Mouse (Mus musculus) liver, embryonic 15.5 days (tissue): ENCODE data around the gene Sf3b6. TPM values are rescaled to one million over a fixed set of nuclear protein-coding genes. Genes with fewer than 3 reads are reported as not detected.

Experiments used
- ATAC-seq: fragments of 200-750 bp; cut with Nextera tagmentation; 2 replicates; pipeline ENCODE4 v1.8.0; 2017; ENCODE audit warnings: moderate number of reproducible peaks, mild to moderate bottlenecking, moderate library complexity; ENCODE audit not compliant: insufficient read depth
- H3K27ac ChIP-seq: fragments of 300-500 bp; sonication (generic); replicated peaks from 2 replicates; pipeline ENCODE4 v1.5.1; 2015; ENCODE audit warnings: mild to moderate bottlenecking, inconsistent platforms
- H3K27me3 ChIP-seq: fragments of 300-500 bp; sonication (generic); 2 replicates; pipeline ENCODE4 v1.6.1; 2015; ENCODE audit warnings: mild to moderate bottlenecking, inconsistent platforms
- H3K36me3 ChIP-seq: fragments of 300-500 bp; sonication (generic); replicated peaks from 2 replicates; pipeline ENCODE4 v1.6.1; 2015; ENCODE audit warnings: moderate library complexity, mild to moderate bottlenecking, inconsistent platforms
- H3K4me1 ChIP-seq: fragments of 300-500 bp; sonication (generic); replicated peaks from 2 replicates; pipeline ENCODE4 v1.6.1; 2015; ENCODE audit warnings: inconsistent platforms
- H3K4me2 ChIP-seq: fragments of 300-500 bp; sonication (generic); 2 replicates; pipeline ENCODE4 v1.6.1; 2015; ENCODE audit warnings: moderate library complexity, mild to moderate bottlenecking, inconsistent platforms
- H3K4me3 ChIP-seq: fragments of 300-500 bp; sonication (generic); replicated peaks from 2 replicates; pipeline ENCODE4 v1.5.1; 2015; ENCODE audit warnings: mild to moderate bottlenecking, inconsistent platforms
- H3K9ac ChIP-seq: fragments of 300-500 bp; sonication (generic); 2 replicates; pipeline ENCODE4 v1.6.1; 2015; ENCODE audit warnings: moderate library complexity, mild to moderate bottlenecking, inconsistent platforms
- H3K9me3 ChIP-seq: fragments of 300-500 bp; sonication (generic); replicated peaks from 2 replicates; pipeline ENCODE4 v1.6.1; 2016; ENCODE audit warnings: inconsistent platforms
- WGBS: fragments of 180-500 bp; shearing (Covaris S2); methylation state at CpG from one replicate; pipeline ENCODE4 v1.1.7; 2015; ENCODE audit warnings: mixed read lengths; ENCODE audit not compliant: insufficient replicate concordance; 5-methylcytosine and 5-hydroxymethylcytosine counted together
- polyA plus RNA-seq: library from polyadenylated mRNA; unstranded; fragments of >200 nt; fragmentation: Nextera tagmentation; extraction: Ambion mirVana; gene quantifications from 2 replicates; pipeline ENCODE4 v1.2.1, GENCODE M21; 2015

Sf3b6 gene
- polyA plus RNA-seq, 1 experiment from 2014 or later = 89.1 TPM

- Histone ChIP-seq H3K4me2 (peak within 1 kb of the TSS; percentile 98), H3K27me3 (peaks cover 42% of the 10 kb centered on the region), H3K9me3 (no peaks in the 10 kb centered on the region), H3K36me3 (no peaks in the 10 kb centered on the region), H3K27ac (peak within 1 kb of the TSS; percentile 38; the same call in 1 of the 2 replicates), H3K4me1 (peaks cover 44% of the 10 kb centered on the region), H3K4me3 (peak within 1 kb of the TSS; percentile 71), H3K9ac (peak within 1 kb of the TSS; percentile 61)
- under 1% methylated on average over 37 of the region's 37 CpGs for WGBS
- ATAC-seq = peak; percentile 56
Measured at GRCm38 (mm10) chr12:4841392-4841887, 24.1 kb downstream of the Sf3b6 start, which contains the start of gene Fkbp1b. Fkbp1b (minus strand) TSS chr12:4841591.

- peaks cover 42% of the 10 kb centered on the region for H3K27me3 ChIP-seq
- peak overlapping the region; percentile 98; the same call in 1 of the 2 replicates for H3K4me2 ChIP-seq
- no peaks in the 10 kb centered on the region for H3K36me3 ChIP-seq
- no peak for ATAC-seq
- peak overlapping the region; percentile 71; the same call in 1 of the 2 replicates for H3K4me3 ChIP-seq
- no peak overlapping the region for H3K9ac ChIP-seq
- no peak overlapping the region for H3K27ac ChIP-seq
- H3K4me1 ChIP-seq = peaks cover 44% of the 10 kb centered on the region
- WGBS = 77% methylated on average over 8 of the region's 8 CpGs
- no peaks in the 10 kb centered on the region for H3K9me3 ChIP-seq
Measured at GRCm38 (mm10) chr12:4842456-4842855, 25.1 kb downstream of the Sf3b6 start.

GRCm38 (mm10) chr12:4842890-4843597 is 25.7 kb downstream of the Sf3b6 start, which contains the start of gene Wdcp:
Wdcp (plus strand) TSS chr12:4843303.
- under 1% methylated on average over 30 of the region's 30 CpGs for WGBS
- ATAC-seq = peak; percentile 90
- Histone ChIP-seq H3K36me3 (no peaks in the 10 kb centered on the region), H3K27ac (peak within 1 kb of the TSS; percentile 69), H3K4me1 (peaks cover 44% of the 10 kb centered on the region), H3K9ac (peak within 1 kb of the TSS; percentile 63), H3K27me3 (peaks cover 42% of the 10 kb centered on the region), H3K4me3 (peak within 1 kb of the TSS; percentile 71), H3K9me3 (no peaks in the 10 kb centered on the region), H3K4me2 (peak within 1 kb of the TSS; percentile 98)

DNA sequence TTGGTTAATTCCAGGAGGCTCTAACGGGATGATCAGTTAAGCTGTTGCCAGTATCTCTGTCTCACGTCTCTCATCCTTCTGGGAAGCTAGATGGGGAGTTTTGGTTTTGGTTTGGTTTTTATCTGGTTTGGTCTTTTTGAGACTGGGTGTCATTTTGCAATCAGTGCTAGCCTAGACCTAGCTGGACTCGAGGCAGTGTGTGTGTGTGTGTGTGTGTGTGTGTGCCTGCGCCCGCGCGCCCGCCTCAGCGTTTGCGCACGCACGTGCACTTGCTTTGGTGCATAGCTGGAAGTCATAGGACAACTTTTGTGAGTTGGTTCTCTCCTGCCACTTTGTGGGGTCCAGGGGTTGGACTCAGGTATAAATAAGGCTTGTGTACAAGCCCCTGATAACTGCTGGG is 26.4 kb downstream of the Sf3b6 start:
- Histone ChIP-seq H3K27ac (peak overlapping the region; percentile 69), H3K4me3 (peak overlapping the region; percentile 71), H3K27me3 (peaks cover 42% of the 10 kb centered on the region), H3K4me1 (peaks cover 44% of the 10 kb centered on the region), H3K9ac (peak overlapping the region; percentile 63), H3K36me3 (no peaks in the 10 kb centered on the region), H3K9me3 (no peaks in the 10 kb centered on the region), H3K4me2 (peak overlapping the region; percentile 98)
- ATAC-seq = peak; percentile 48
- under 1% methylated on average over 12 of the region's 12 CpGs for whole genome bisulfite sequencing

DNA sequence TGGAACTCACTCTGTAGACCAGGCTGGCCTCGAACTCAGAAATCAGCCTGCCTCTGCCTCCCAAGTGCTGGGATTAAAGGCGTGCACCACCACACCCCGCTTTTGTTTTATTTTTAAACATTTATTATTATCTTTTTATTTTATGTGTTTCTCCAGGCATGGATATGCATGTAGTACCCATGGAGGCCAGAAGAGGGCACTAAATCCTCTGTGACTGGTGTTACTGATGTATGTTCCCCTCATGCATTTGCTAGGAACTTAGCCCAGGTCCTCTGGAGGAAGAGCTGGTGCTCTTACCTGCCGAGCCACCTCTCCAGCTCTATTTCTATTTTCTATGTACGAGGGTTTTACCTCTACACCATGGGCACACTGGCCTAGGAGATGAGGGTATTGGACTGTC is 38.8 kb downstream of the Sf3b6 start:
- ATAC-seq = no peak
- no peak overlapping the region for H3K4me3 ChIP-seq
- H3K27me3 ChIP-seq = no peaks in the 10 kb centered on the region
- WGBS = 83% methylated on average over 5 of the region's 5 CpGs
- H3K4me2 ChIP-seq = no peak overlapping the region
- H3K9me3 ChIP-seq = no peaks in the 10 kb centered on the region
- 0 out of 2 replicates have a peak, but pooled peaks cover 9% of the 10 kb centered on the region for H3K4me1 ChIP-seq
- H3K36me3 ChIP-seq = peaks cover 38% of the 10 kb centered on the region
- no peak overlapping the region for H3K27ac ChIP-seq
- no peak overlapping the region for H3K9ac ChIP-seq

DNA sequence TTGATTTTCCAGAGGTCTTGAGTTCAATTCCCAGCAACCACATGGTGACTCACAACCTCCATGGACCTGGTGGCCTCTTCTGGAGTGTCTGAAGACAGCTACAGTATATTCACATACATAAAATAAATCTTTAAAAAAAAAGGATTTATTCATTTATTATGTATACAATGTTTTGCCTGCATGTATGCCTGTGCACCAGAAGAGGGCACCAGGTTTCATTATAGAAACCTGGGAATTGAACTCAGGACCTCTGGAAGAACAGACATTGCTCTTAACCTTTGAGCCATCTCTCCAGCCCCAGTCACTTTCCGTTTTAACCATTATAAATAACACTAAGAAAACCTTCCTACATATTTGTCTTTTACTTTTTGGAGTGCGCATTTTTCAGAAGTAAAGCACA is 39.5 kb downstream of the Sf3b6 start:
- Histone ChIP-seq H3K4me1 (0 out of 2 replicates have a peak, but pooled peaks cover 9% of the 10 kb centered on the region), H3K36me3 (peaks cover 38% of the 10 kb centered on the region), H3K4me2 (no peak overlapping the region), H3K4me3 (no peak overlapping the region), H3K9ac (no peak overlapping the region), H3K27ac (no peak overlapping the region), H3K27me3 (no peaks in the 10 kb centered on the region), H3K9me3 (no peaks in the 10 kb centered on the region)
- WGBS = 80% methylated on average over 2 of the region's 2 CpGs
- no peak for ATAC-seq

GRCm38 (mm10) chr12:4859241-4859914 is 42.0 kb downstream of the Sf3b6 start:
- ATAC-seq = no peak
- Histone ChIP-seq H3K27me3 (no peaks in the 10 kb centered on the region), H3K9ac (no peak overlapping the region), H3K4me3 (no peak overlapping the region), H3K27ac (no peak overlapping the region), H3K36me3 (peaks cover 57% of the 10 kb centered on the region), H3K4me2 (no peak overlapping the region), H3K9me3 (no peaks in the 10 kb centered on the region), H3K4me1 (peaks cover 13% of the 10 kb centered on the region; the same call in 1 of the 2 replicates)
- WGBS = 32% methylated on average over 11 of the region's 11 CpGs

- Histone ChIP-seq H3K4me3 (no peak overlapping the region), H3K9me3 (no peaks in the 10 kb centered on the region), H3K4me1 (peaks cover 13% of the 10 kb centered on the region; the same call in 1 of the 2 replicates), H3K27me3 (no peaks in the 10 kb centered on the region), H3K9ac (no peak overlapping the region), H3K4me2 (no peak overlapping the region), H3K27ac (no peak overlapping the region), H3K36me3 (peaks cover 75% of the 10 kb centered on the region)
- WGBS = 91% methylated on average over 4 of the region's 4 CpGs
- ATAC-seq = no peak
Measured at GRCm38 (mm10) chr12:4862672-4863071, 45.3 kb downstream of the Sf3b6 start.

DNA sequence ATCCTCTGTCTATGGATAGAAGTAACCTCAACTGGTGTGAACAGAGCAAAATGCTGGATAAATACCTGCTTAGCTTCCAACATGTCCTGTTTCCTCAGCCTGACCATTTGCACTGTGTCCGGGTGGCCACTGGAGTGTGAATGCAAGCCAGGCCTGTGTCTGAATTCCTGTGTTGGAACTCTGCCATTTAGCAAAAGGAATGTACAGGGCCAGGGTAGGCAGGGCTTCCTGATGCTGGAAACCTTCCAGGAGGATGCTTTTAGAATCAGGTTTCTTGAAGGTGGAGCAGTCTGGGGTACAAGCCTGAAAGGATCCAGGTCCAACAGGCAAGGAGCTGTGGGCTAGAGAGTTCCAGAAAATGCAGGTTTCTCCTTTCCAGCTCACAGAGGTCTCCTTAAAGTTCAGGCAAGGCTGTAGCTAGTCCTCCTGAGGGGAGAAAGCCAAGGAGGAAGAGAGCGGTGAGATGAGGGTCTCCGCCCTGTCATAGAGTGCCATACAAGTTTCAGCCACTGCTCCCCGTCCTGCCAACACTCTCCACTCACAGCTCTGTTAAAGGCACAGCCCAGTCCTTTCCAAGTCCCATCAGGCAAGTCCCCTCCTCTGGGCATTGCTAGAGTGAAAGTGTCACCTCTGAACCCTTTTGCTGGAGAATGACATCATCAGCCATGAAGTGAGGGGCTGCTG is 46.5 kb downstream of the Sf3b6 start:
- WGBS = 80% methylated on average over 4 of the region's 4 CpGs
- H3K27me3 ChIP-seq = no peaks in the 10 kb centered on the region
- peaks cover 14% of the 10 kb centered on the region; the same call in 1 of the 2 replicates for H3K4me1 ChIP-seq
- no peak overlapping the region for H3K4me3 ChIP-seq
- no peak overlapping the region for H3K9ac ChIP-seq
- no peak overlapping the region for H3K27ac ChIP-seq
- no peak for ATAC-seq
- peaks cover 86% of the 10 kb centered on the region for H3K36me3 ChIP-seq
- no peaks in the 10 kb centered on the region for H3K9me3 ChIP-seq
- H3K4me2 ChIP-seq = no peak overlapping the region

DNA sequence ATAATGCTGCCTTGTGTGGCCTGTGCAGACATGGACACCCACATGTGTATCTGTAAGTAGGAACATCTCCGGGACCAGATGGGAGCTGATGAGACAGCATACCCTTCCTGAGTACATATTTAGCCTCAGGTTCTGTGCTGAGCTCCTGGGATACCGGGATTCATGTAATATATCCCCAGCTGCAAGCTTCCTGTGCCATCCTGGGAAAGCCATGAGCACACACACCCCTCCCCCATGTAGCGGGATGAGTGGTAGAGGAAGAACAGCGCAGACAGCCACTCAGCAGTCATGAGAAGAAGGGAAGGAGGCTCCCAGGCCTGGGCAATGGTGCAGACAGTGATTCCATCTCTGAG is 47.0 kb downstream of the Sf3b6 start:
- Histone ChIP-seq H3K27me3 (no peaks in the 10 kb centered on the region), H3K4me3 (no peak overlapping the region), H3K27ac (no peak overlapping the region), H3K4me2 (no peak overlapping the region), H3K4me1 (peaks cover 18% of the 10 kb centered on the region), H3K9me3 (no peaks in the 10 kb centered on the region), H3K36me3 (peaks cover 91% of the 10 kb centered on the region), H3K9ac (no peak overlapping the region)
- ATAC-seq = no peak
- 86% methylated on average over 4 of the region's 4 CpGs for WGBS

DNA sequence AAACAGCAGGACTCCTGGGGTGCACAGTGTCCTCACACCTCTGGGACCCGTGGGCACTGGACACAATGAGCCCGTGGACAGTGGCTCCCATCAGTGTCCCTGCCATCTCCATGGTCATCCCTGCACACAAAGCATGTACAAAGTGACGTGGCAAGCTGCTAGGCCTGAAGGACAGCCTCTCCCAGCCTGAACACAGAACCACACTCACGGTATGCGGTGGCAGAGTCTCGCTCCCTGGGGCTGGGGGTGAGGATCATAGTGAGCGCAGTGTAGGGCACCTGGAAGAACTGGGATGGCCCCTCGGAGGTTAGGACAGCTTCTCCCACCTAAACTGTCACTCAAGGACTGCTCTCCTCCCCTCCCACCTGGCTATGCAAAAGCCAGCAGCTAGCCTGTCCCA is 51.6 kb downstream of the Sf3b6 start:
- Histone ChIP-seq H3K4me3 (no peak overlapping the region), H3K27me3 (no peaks in the 10 kb centered on the region), H3K27ac (peak overlapping the region; percentile 53; the same call in 1 of the 2 replicates), H3K4me2 (0 out of 2 replicates have a peak overlapping the region, but pooled peaks have one; percentile 18), H3K4me1 (peaks cover 41% of the 10 kb centered on the region), H3K36me3 (peaks cover 83% of the 10 kb centered on the region), H3K9me3 (no peaks in the 10 kb centered on the region), H3K9ac (no peak overlapping the region)
- no peak for ATAC-seq
- WGBS = 85% methylated on average over 8 of the region's 8 CpGs
